Mouse (Mus musculus): ENCODE measurements at regions not wholly inside any gene's neighbourhood (a gene's known extent, or its start where the extent isn't known, plus 50 kb on each side); places are given as distances from the start of the nearest gene placed in this dataset.

DNA sequence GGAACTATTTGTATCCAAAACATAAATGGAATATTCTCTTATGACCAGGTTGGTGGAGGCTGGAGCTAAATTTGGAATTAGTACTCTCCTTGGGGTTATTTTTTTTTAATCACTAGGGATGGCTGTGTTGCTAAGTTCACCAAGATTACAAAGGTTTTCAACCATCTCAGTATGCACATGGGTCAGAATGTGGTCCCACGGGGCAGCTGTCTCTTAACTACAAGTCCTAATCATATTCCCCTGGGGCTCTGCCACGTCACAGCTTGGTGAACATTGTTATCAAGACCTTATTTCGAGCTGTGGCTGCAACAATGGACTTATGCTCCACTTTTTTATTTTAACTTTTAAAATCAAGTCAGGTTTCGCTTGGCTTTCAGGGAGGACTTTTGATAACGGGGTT, 92.8 kb downstream of the Dio2 start:
- TF ChIP-seq CTCF (IDR thresholded peaks at IDR 0.05; ENCODE audit: borderline replicate concordance, insufficient read depth, low read length) (no peak), POLR2A (IDR thresholded peaks at IDR 0.05; ENCODE audit: low read depth, low read length) (no peak)

All from embryonic fibroblast, embryonic 13.5 days (primary cell).